Mouse (Mus musculus) kidney, postnatal 25 days (tissue): Measurements from ENCODE around the gene Tdrd12.
"Not testable (repeated sequence)": the region's sequence is repeated elsewhere in the genome, so short reads cannot be mapped to it uniquely, and the experiment has no call there.

Experiments used
- DNase-seq, 2 experiments: peaks; one replicate each; pipeline ENCODE4 v3.0.0; 2021; ENCODE audit warnings: mixed read lengths in 2 of 2

The Tdrd12 gene

GRCm38 (mm10) chr7:35555224-35556204 lies 18.0 kb upstream of the Tdrd12 start:
- DNase-seq, result peak; percentile 85 to 94

- peak; percentile 32 to 54 for DNase-seq
Measured at GRCm38 (mm10) chr7:35554605-35555175, 17.1 kb upstream of the Tdrd12 start.

GRCm38 (mm10) chr7:35553751-35554604 lies 16.4 kb upstream of the Tdrd12 start:
- peak; percentile 57 to 80 for DNase-seq

GRCm38 (mm10) chr7:35545881-35546280 lies 8.3 kb upstream of the Tdrd12 start:
- DNase-seq, result peak; percentile 74 to 79

- no peak for DNase-seq
Measured at GRCm38 (mm10) chr7:35535750-35536512, 1.6 kb downstream of the Tdrd12 start.

- not testable (repeated sequence) for DNase-seq
Measured at GRCm38 (mm10) chr7:35530544-35530943, 7.0 kb downstream of the Tdrd12 start.

- no peak for DNase-seq
Measured at GRCm38 (mm10) chr7:35530026-35530425, 7.5 kb downstream of the Tdrd12 start.

GRCm38 (mm10) chr7:35526795-35527194 lies 10.8 kb downstream of the Tdrd12 start:
- DNase-seq, result no peak

GRCm38 (mm10) chr7:35501995-35502394 lies 35.5 kb downstream of the Tdrd12 start:
- DNase-seq, result peak; percentile 25 to 42

GRCm38 (mm10) chr7:35497516-35497915 lies 40.0 kb downstream of the Tdrd12 start:
- DNase-seq, result no peak

GRCm38 (mm10) chr7:35491005-35491404 lies 46.5 kb downstream of the Tdrd12 start:
- DNase-seq, result no peak

- DNase-seq, result no peak
Measured at GRCm38 (mm10) chr7:35490186-35490585, 47.4 kb downstream of the Tdrd12 start.

- DNase-seq, result no peak
Measured at GRCm38 (mm10) chr7:35486553-35486952, 51.0 kb downstream of the Tdrd12 start.

GRCm38 (mm10) chr7:35485126-35485525 lies 52.4 kb downstream of the Tdrd12 start:
- DNase-seq, result no peak

GRCm38 (mm10) chr7:35476457-35476856 lies 61.1 kb downstream of the Tdrd12 start:
- no peak for DNase-seq

- peak in 1 of 2 experiments; percentile 12 for DNase-seq
Measured at GRCm38 (mm10) chr7:35470794-35471193, 66.8 kb downstream of the Tdrd12 start.

GRCm38 (mm10) chr7:35467856-35468255 lies 69.7 kb downstream of the Tdrd12 start:
- no peak for DNase-seq

GRCm38 (mm10) chr7:35465027-35465426 lies 72.5 kb downstream of the Tdrd12 start:
- no peak for DNase-seq

GRCm38 (mm10) chr7:35460971-35461370 lies 76.6 kb downstream of the Tdrd12 start:
- no peak for DNase-seq

GRCm38 (mm10) chr7:35456091-35456814 lies 81.3 kb downstream of the Tdrd12 start:
- DNase-seq, result peak; percentile 27 to 67

GRCm38 (mm10) chr7:35448867-35449266 lies 88.7 kb downstream of the Tdrd12 start:
- DNase-seq, result peak; percentile 70 to 88
